Mouse (Mus musculus) olfactory bulb, adult 2 months (tissue): ENCODE measurements around the gene Kalrn.

ENCODE experiments used
- CTCF ChIP-seq: fragments of 200-500 bp; IDR thresholded peaks from 2 replicates; pipeline ENCODE4 v1.5.1; 2012; ENCODE audit warnings: low read depth, mild to moderate bottlenecking, low read length, moderate library complexity; ENCODE audit not compliant: insufficient read depth
- POLR2A ChIP-seq: fragments of 200-500 bp; IDR thresholded peaks from 2 replicates; pipeline ENCODE4 v1.6.1; 2012; ENCODE audit warnings: mild to moderate bottlenecking, low read depth, low read length, moderate library complexity; ENCODE audit not compliant: insufficient read depth

DNA sequence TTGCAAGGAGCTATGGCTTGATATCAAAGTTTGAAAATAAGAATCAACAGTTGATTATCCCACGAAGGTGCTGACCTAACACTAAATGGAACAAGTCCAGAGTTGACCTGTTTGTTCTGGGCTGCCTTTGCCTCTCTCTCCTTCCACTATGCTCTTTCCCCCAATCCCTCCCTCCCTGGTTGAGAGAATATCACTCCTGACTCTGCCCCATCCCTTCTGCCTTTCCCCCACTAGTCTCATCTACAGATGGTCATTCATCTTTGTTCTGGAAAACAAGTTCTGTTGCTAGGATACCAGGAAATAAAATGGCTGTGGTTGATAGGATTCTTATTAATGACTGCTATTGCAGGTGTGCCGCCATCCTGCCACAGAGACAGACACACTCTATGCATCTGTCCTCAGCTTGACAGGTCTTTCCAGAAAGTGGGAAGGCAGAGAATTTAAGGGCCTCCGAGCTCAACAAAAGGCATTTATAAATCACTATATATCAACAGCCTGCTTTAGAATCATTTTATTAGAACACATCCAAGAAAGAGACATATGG, 421.7 kb downstream of the Kalrn start:
- TF ChIP-seq CTCF (no peak), POLR2A (no peak)
